Mouse (Mus musculus): ENCODE results near the gene Cnot10. TPM values are rescaled to one million over a fixed set of nuclear protein-coding genes. Genes with fewer than 3 reads are reported as not detected.

Gene Cnot10
- polyA plus RNA-seq, 1 experiment from 2014 or later, result 71.8 TPM

- no peaks in the 10 kb centered on the region for H3K27me3 ChIP-seq (ENCODE audit: control insufficient read depth, insufficient read depth, low read length)
- ATAC-seq (ENCODE audit: insufficient number of reproducible peaks, low FRiP score, low TSS enrichment, low read depth) (no peak), DNase-seq (ENCODE audit: low spot score) (no peak)
- H3K4me3 ChIP-seq (ENCODE audit: low read depth, low read length), result no peak overlapping the region
- peak overlapping the region; percentile 29; the same call in 1 of the 2 replicates for H3K4me2 ChIP-seq (ENCODE audit: low read depth, severe bottlenecking)
- H3K36me3 ChIP-seq (ENCODE audit: control insufficient read depth, insufficient read depth, low read length), result no peaks in the 10 kb centered on the region
- 21% methylated on average over 9 of the region's 9 CpGs for WGBS
- H3K9me3 ChIP-seq (ENCODE audit: control insufficient read depth, low read length), result no peaks in the 10 kb centered on the region
- H3K4me1 ChIP-seq (ENCODE audit: control insufficient read depth, insufficient read depth, low read length), result peaks cover 61% of the 10 kb centered on the region
- H3K9ac ChIP-seq (ENCODE audit: low read length), result no peak overlapping the region
- peak overlapping the region; percentile 71 for H3K27ac ChIP-seq (replicated peaks; ENCODE audit: low read depth, low read length)
Observed at GRCm38 (mm10) chr9:114544754-114545393, 95.1 kb downstream of the Cnot10 start.

DNA sequence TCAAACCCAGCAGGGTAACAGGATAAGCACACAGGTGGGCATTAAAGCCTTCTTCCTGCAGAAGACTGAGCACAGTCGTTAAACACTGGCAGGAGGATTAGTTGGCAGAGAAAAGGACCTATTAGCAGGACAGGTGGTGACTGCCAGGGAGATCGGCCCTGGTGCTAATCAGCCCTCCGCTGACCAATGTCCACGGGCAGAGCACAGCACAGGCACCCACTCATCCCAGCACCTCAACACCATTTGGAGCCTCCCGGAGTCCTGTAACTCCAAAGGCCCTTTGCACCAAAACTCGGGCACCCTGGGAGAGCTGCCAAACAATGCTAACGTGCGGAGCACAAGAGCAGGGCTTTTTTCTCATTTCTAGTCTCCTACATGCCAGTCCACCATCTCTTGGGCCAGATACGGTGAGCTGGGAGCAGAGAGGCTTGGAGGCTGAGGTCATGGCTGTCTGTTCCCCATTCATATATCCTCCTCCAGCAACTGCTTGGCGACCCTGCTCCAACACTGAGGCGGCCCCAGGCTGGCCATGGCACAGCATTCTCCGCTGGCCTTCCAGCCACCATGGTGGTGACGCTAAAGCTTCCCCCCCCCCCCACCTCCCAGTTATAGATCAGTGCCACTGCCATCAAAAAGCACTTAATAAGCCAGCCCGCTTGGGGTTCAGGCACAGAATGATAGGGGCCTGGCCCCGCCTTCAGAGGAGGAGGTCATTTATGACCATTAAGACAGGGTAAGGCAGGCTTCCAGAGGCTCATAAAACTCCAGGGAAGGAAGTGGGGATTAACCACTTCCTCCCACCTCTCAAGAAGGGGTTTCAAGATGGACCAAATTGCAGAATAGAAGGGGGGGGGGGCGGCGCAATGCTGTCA, 95.9 kb downstream of the Cnot10 start:
- peak overlapping the region; percentile 29; the same call in 1 of the 2 replicates for H3K4me2 ChIP-seq (ENCODE audit: low read depth, severe bottlenecking)
- DNase-seq (ENCODE audit: low spot score) (peak; percentile 65), ATAC-seq (ENCODE audit: insufficient number of reproducible peaks, low FRiP score, low TSS enrichment, low read depth) (peak; percentile 52; the same call in 1 of the 2 replicates)
- WGBS, result 27% methylated on average over 15 of the region's 17 CpGs
- no peaks in the 10 kb centered on the region for H3K36me3 ChIP-seq (ENCODE audit: control insufficient read depth, insufficient read depth, low read length)
- no peaks in the 10 kb centered on the region for H3K27me3 ChIP-seq (ENCODE audit: control insufficient read depth, insufficient read depth, low read length)
- H3K27ac ChIP-seq (replicated peaks; ENCODE audit: low read depth, low read length), result peak overlapping the region; percentile 5
- H3K9ac ChIP-seq (ENCODE audit: low read length), result no peak overlapping the region
- peaks cover 59% of the 10 kb centered on the region for H3K4me1 ChIP-seq (ENCODE audit: control insufficient read depth, insufficient read depth, low read length)
- no peak overlapping the region for H3K4me3 ChIP-seq (ENCODE audit: low read depth, low read length)
- no peaks in the 10 kb centered on the region for H3K9me3 ChIP-seq (ENCODE audit: control insufficient read depth, low read length)

- Histone ChIP-seq H3K4me3 (ENCODE audit: low read depth, low read length) (no peak overlapping the region), H3K36me3 (ENCODE audit: control insufficient read depth, insufficient read depth, low read length) (no peaks in the 10 kb centered on the region), H3K9me3 (ENCODE audit: control insufficient read depth, low read length) (no peaks in the 10 kb centered on the region), H3K9ac (ENCODE audit: low read length) (no peak overlapping the region), H3K27me3 (ENCODE audit: control insufficient read depth, insufficient read depth, low read length) (no peaks in the 10 kb centered on the region), H3K27ac (replicated peaks; ENCODE audit: low read depth, low read length) (no peak overlapping the region), H3K4me2 (ENCODE audit: low read depth, severe bottlenecking) (0 out of 2 replicates have a peak overlapping the region, but pooled peaks have one; percentile 10), H3K4me1 (ENCODE audit: control insufficient read depth, insufficient read depth, low read length) (peaks cover 59% of the 10 kb centered on the region)
- 55% methylated on average over 1 of the region's 1 CpGs for WGBS
- no peak for ATAC-seq (ENCODE audit: insufficient number of reproducible peaks, low FRiP score, low TSS enrichment, low read depth)
- no peak for DNase-seq (ENCODE audit: low spot score)
Observed at GRCm38 (mm10) chr9:114541279-114541741, 98.7 kb downstream of the Cnot10 start.

GRCm38 (mm10) chr9:114538996-114539563, 100.9 kb downstream of the Cnot10 start:
- no peak overlapping the region for H3K4me2 ChIP-seq (ENCODE audit: low read depth, severe bottlenecking)
- DNase-seq (ENCODE audit: low spot score) (no peak), ATAC-seq (ENCODE audit: insufficient number of reproducible peaks, low FRiP score, low TSS enrichment, low read depth) (no peak)
- WGBS, result 58% methylated on average over 7 of the region's 7 CpGs
- no peaks in the 10 kb centered on the region for H3K27me3 ChIP-seq (ENCODE audit: control insufficient read depth, insufficient read depth, low read length)
- no peaks in the 10 kb centered on the region; the same call in 1 of the 2 replicates for H3K36me3 ChIP-seq (ENCODE audit: control insufficient read depth, insufficient read depth, low read length)
- no peak overlapping the region for H3K9ac ChIP-seq (ENCODE audit: low read length)
- H3K4me3 ChIP-seq (ENCODE audit: low read depth, low read length), result no peak overlapping the region
- H3K9me3 ChIP-seq (ENCODE audit: control insufficient read depth, low read length), result no peaks in the 10 kb centered on the region
- peaks cover 41% of the 10 kb centered on the region for H3K4me1 ChIP-seq (ENCODE audit: control insufficient read depth, insufficient read depth, low read length)
- peak overlapping the region; percentile 18; the same call in 1 of the 2 replicates for H3K27ac ChIP-seq (replicated peaks; ENCODE audit: low read depth, low read length)

- peak; percentile 61; the same call in 1 of the 2 replicates for ATAC-seq (ENCODE audit: insufficient number of reproducible peaks, low FRiP score, low TSS enrichment, low read depth)
- Histone ChIP-seq H3K36me3 (ENCODE audit: control insufficient read depth, insufficient read depth, low read length) (no peaks in the 10 kb centered on the region; the same call in 1 of the 2 replicates), H3K27me3 (ENCODE audit: control insufficient read depth, insufficient read depth, low read length) (no peaks in the 10 kb centered on the region), H3K9me3 (ENCODE audit: control insufficient read depth, low read length) (no peaks in the 10 kb centered on the region), H3K27ac (replicated peaks; ENCODE audit: low read depth, low read length) (no peak overlapping the region; the same call in 1 of the 2 replicates), H3K4me2 (ENCODE audit: low read depth, severe bottlenecking) (no peak overlapping the region), H3K4me3 (ENCODE audit: low read depth, low read length) (no peak overlapping the region), H3K9ac (ENCODE audit: low read length) (no peak overlapping the region), H3K4me1 (ENCODE audit: control insufficient read depth, insufficient read depth, low read length) (peaks cover 43% of the 10 kb centered on the region)
- DNase-seq (ENCODE audit: low spot score), result peak; percentile 59
- WGBS, result 8% methylated on average over 2 of the region's 2 CpGs
Observed at GRCm38 (mm10) chr9:114536628-114537027, 103.4 kb downstream of the Cnot10 start.

Other genes with a start within 250 kb of the Cnot10 start
- gene Crtap, start 249.5 kb downstream of the Cnot10 start, polyA plus RNA-seq (2014; fragmentation: Nextera tagmentation; extraction: Ambion mirVana), result 57.6 and 66.7 TPM in 2 replicates
- gene Glb1, start 239.1 kb downstream of the Cnot10 start, polyA plus RNA-seq (2014; fragmentation: Nextera tagmentation; extraction: Ambion mirVana), result 23.2 and 24.4 TPM in 2 replicates
- gene Tmppe, start 239.1 kb downstream of the Cnot10 start, polyA plus RNA-seq (2014; fragmentation: Nextera tagmentation; extraction: Ambion mirVana), result 3.6 and 5.1 TPM in 2 replicates
- gene Ccr4, start 135.3 kb downstream of the Cnot10 start, polyA plus RNA-seq (2014; fragmentation: Nextera tagmentation; extraction: Ambion mirVana), result 0.07 and 0.08 TPM in 2 replicates
- gene C130032M10Rik, start 124.5 kb downstream of the Cnot10 start, polyA plus RNA-seq (2014; fragmentation: Nextera tagmentation; extraction: Ambion mirVana), result 0.37 and 0.67 TPM in 2 replicates
- gene Trim71, start 75.8 kb downstream of the Cnot10 start, polyA plus RNA-seq (2014; fragmentation: Nextera tagmentation; extraction: Ambion mirVana), result 3.7 and 4.0 TPM in 2 replicates
- 62.1 and 65.6 TPM in 2 replicates for gene Dync1li1, start 48.6 kb upstream of the Cnot10 start, polyA plus RNA-seq (2014; fragmentation: Nextera tagmentation; extraction: Ambion mirVana)
- 24.0 and 24.9 TPM in 2 replicates for gene Cmtm6, start 90.9 kb upstream of the Cnot10 start, polyA plus RNA-seq (2014; fragmentation: Nextera tagmentation; extraction: Ambion mirVana)
- 71.1 and 84.6 TPM in 2 replicates for gene Cmtm7, start 141.7 kb upstream of the Cnot10 start, polyA plus RNA-seq (2014; fragmentation: Nextera tagmentation; extraction: Ambion mirVana)
- gene Cmtm8, start 204.0 kb upstream of the Cnot10 start, polyA plus RNA-seq (2014; fragmentation: Nextera tagmentation; extraction: Ambion mirVana), result 17.3 and 17.6 TPM in 2 replicates